Mouse (Mus musculus) kidney, adult 2 months (tissue): ENCODE measurements around the gene Lipe. TPM values are rescaled to one million over a fixed set of nuclear protein-coding genes. Genes with fewer than 3 reads are reported as not detected.

Source experiments
- DNase-seq: peaks from one replicate; pipeline ENCODE4 v3.0.0; 2021
- H3K27ac ChIP-seq: fragments of 200-500 bp; 2 replicates; pipeline ENCODE4 v1.5.1; 2012; ENCODE audit warnings: low read depth, low read length, control low read depth, inconsistent platforms; ENCODE audit not compliant: insufficient read depth
- H3K27me3 ChIP-seq: fragments of 200-500 bp; replicated peaks from 2 replicates; pipeline ENCODE4 v1.6.1; 2012; ENCODE audit warnings: mild to moderate bottlenecking, moderate library complexity, low read length, inconsistent platforms; ENCODE audit not compliant: control insufficient read depth, insufficient read depth
- H3K36me3 ChIP-seq: fragments of 200-500 bp; 2 replicates; pipeline ENCODE4 v1.6.1; 2012; ENCODE audit warnings: mild to moderate bottlenecking, moderate library complexity, low read length, inconsistent platforms; ENCODE audit not compliant: control insufficient read depth, insufficient read depth
- H3K4me1 ChIP-seq: fragments of 200-500 bp; 2 replicates; pipeline ENCODE4 v1.6.1; 2011; ENCODE audit warnings: low read length; ENCODE audit not compliant: control insufficient read depth, insufficient read depth
- H3K4me3 ChIP-seq: fragments of 200-500 bp; 2 replicates; pipeline ENCODE4 v1.5.1; 2011; ENCODE audit warnings: mild to moderate bottlenecking, low read depth, low read length, control low read depth; ENCODE audit not compliant: insufficient read depth
- CTCF ChIP-seq: fragments of 200-500 bp; conservative IDR thresholded peaks from 2 replicates; pipeline ENCODE4 v1.5.1; 2011; ENCODE audit warnings: low read depth, mild to moderate bottlenecking, control low read depth, low read length, moderate library complexity, mixed read lengths; ENCODE audit not compliant: insufficient read depth, insufficient read length
- POLR2A ChIP-seq: fragments of 200-500 bp; IDR thresholded peaks from one replicate; pipeline ENCODE4 v1.6.1; 2011; ENCODE audit warnings: low read depth, low read length, control low read depth
- WGBS: fragments of 180-500 bp; shearing (Covaris S2); methylation state at CpG from one replicate; pipeline ENCODE4 v1.1.7; 2018; 5-methylcytosine and 5-hydroxymethylcytosine counted together
- polyA plus RNA-seq: library from polyadenylated mRNA; depleted of rRNA; stranded (reverse); fragments of >200 nt; gene quantifications from 2 replicates; pipeline ENCODE4 v1.2.3, GENCODE M21; 2012

Lipe gene
- polyA plus RNA-seq, 1 experiment = 63.8 TPM

GRCm38 (mm10) chr7:25396621-25397020, 1.9 kb downstream of the Lipe start:
- DNase-seq = no peak
- Histone ChIP-seq H3K27me3 (no peaks in the 10 kb centered on the region), H3K36me3 (no peaks in the 10 kb centered on the region), H3K4me1 (peaks cover 30% of the 10 kb centered on the region), H3K4me3 (peak overlapping the region; percentile 1; the same call in 1 of the 2 replicates), H3K27ac (peak overlapping the region; percentile 65; the same call in 1 of the 2 replicates)
- TF ChIP-seq POLR2A (no peak), CTCF (no peak)
- WGBS = 88% methylated on average over 14 of the region's 14 CpGs

- no peak for TF ChIP-seq POLR2A
- no peak for TF ChIP-seq CTCF
- Histone ChIP-seq H3K36me3 (no peaks in the 10 kb centered on the region), H3K27ac (peak overlapping the region; percentile 89), H3K27me3 (no peaks in the 10 kb centered on the region), H3K4me3 (peak overlapping the region; percentile 98), H3K4me1 (peaks cover 38% of the 10 kb centered on the region)
- peak; percentile 98 for DNase-seq
- WGBS = 3% methylated on average over 52 of the region's 52 CpGs
Measured at GRCm38 (mm10) chr7:25395558-25396521, 2.7 kb downstream of the Lipe start.

GRCm38 (mm10) chr7:25395186-25395557, 3.3 kb downstream of the Lipe start:
- 0% methylated on average over 22 of the region's 22 CpGs for WGBS
- DNase-seq = no peak
- Histone ChIP-seq H3K27ac (peak overlapping the region; percentile 80), H3K36me3 (no peaks in the 10 kb centered on the region), H3K4me3 (peak overlapping the region; percentile 98), H3K27me3 (no peaks in the 10 kb centered on the region), H3K4me1 (peaks cover 44% of the 10 kb centered on the region)
- TF ChIP-seq CTCF (no peak), POLR2A (no peak)

- no peak for TF ChIP-seq CTCF
- TF ChIP-seq POLR2A = no peak
- Histone ChIP-seq H3K4me1 (peaks cover 47% of the 10 kb centered on the region), H3K27ac (peak overlapping the region; percentile 80), H3K36me3 (no peaks in the 10 kb centered on the region), H3K27me3 (no peaks in the 10 kb centered on the region), H3K4me3 (peak overlapping the region; percentile 98)
- WGBS = 12% methylated on average over 7 of the region's 7 CpGs
- no peak for DNase-seq
Measured at GRCm38 (mm10) chr7:25394754-25395153, 3.8 kb downstream of the Lipe start.

GRCm38 (mm10) chr7:25393451-25394210, 4.9 kb downstream of the Lipe start:
- H3K4me3 ChIP-seq = no peak overlapping the region
- WGBS = 58% methylated on average over 8 of the region's 8 CpGs

GRCm38 (mm10) chr7:25392851-25393250, 5.7 kb downstream of the Lipe start:
- H3K27me3 ChIP-seq = no peaks in the 10 kb centered on the region
- no peak overlapping the region for H3K4me3 ChIP-seq
- no peaks in the 10 kb centered on the region for H3K36me3 ChIP-seq
- no peak overlapping the region for H3K27ac ChIP-seq
- no peak for DNase-seq
- TF ChIP-seq CTCF (no peak), POLR2A (no peak)
- WGBS = 67% methylated on average over 7 of the region's 7 CpGs
- peaks cover 53% of the 10 kb centered on the region for H3K4me1 ChIP-seq

More at GRCm38 (mm10) chr7:25393451-25394210, 4.9 kb downstream of the Lipe start:
- Histone ChIP-seq H3K4me1 (peaks cover 53% of the 10 kb centered on the region), H3K36me3 (no peaks in the 10 kb centered on the region), H3K27me3 (no peaks in the 10 kb centered on the region), H3K27ac (no peak overlapping the region)
- peak; percentile 41 for DNase-seq
- TF ChIP-seq CTCF = no peak
- no peak for TF ChIP-seq POLR2A

- peak overlapping the region; percentile 53 for H3K27ac ChIP-seq
- H3K27me3 ChIP-seq = no peaks in the 10 kb centered on the region
- DNase-seq = peak; percentile 88
- peaks cover 57% of the 10 kb centered on the region for H3K4me1 ChIP-seq
- H3K36me3 ChIP-seq = no peaks in the 10 kb centered on the region; the same call in 1 of the 2 replicates
- 53% methylated on average over 2 of the region's 2 CpGs for WGBS
- no peak overlapping the region for H3K4me3 ChIP-seq
- no peak for TF ChIP-seq POLR2A
- no peak for TF ChIP-seq CTCF
Measured at GRCm38 (mm10) chr7:25391856-25392453, 6.6 kb downstream of the Lipe start.
